Mouse (Mus musculus): Measurements from ENCODE around the gene Mfsd6l. TPM values are rescaled to one million over a fixed set of nuclear protein-coding genes. Genes with fewer than 3 reads are reported as not detected.

Gene Mfsd6l
- polyA plus RNA-seq, 1 experiment from 2014 or later = 0.08 TPM

- ATAC-seq = no peak
- ChIA-PET POLR2A (no interaction called here), CTCF (interaction anchor here (0.9 to 1.7 kb wide), 2 partner anchors 11 to 206 kb away, joined by 3 to 4 read pairs; no protein-coding TSS in a partner anchor)
- TF ChIP-seq CTCF (IDR thresholded peaks at IDR 0.05) = no peak
- peaks cover 3% of the 10 kb centered on the region for H3K27me3 ChIP-seq
- in situ Hi-C loops (cut with MboI; ENCODE audit: low pct_unique_long_range_greater_than_20kb) = no loop called here
- no peak for DNase-seq (ENCODE audit: low read depth, low spot score)
Measured at GRCm38 (mm10) chr11:68602200-68602931, 46.4 kb downstream of the Mfsd6l start.

DNA sequence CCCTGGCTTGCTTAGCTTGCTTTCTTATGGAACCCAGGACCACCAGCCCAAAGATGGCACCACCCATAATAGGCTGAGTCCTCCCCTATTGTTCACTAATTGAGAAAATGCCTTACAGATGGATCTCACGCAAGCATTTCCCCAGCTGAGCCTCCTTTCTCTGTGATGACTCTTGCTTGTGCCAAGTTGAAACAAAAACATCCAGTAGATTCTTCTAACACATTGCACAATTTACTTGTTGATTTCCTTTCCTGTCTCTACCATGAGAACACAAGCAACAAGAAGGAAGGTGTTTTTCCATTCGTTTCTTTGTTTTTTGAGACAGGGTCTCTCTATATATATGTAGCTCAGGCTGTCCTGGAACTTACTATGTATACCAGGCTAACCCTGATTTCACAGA lies 51.1 kb downstream of the Mfsd6l start:
- H3K27me3 ChIP-seq = peaks cover 3% of the 10 kb centered on the region
- DNase-seq (ENCODE audit: low read depth, low spot score) (no peak), ATAC-seq (no peak)
- POLR2A ChIA-PET = interaction anchor here (0.6 kb wide), 1 partner anchor 101 kb away, joined by 3 read pairs; no protein-coding TSS in a partner anchor
- CTCF ChIA-PET = no interaction called here
- TF ChIP-seq CTCF (IDR thresholded peaks at IDR 0.05) = no peak
- in situ Hi-C loops (cut with MboI; ENCODE audit: low pct_unique_long_range_greater_than_20kb) = no loop called here

Other genes with a start within 250 kb of the Mfsd6l start
- gene Ntn1, start 155.4 kb upstream of the Mfsd6l start, polyA plus RNA-seq (2021) = 67.1 TPM
- 5.7 TPM for gene Pik3r5, start 124.1 kb upstream of the Mfsd6l start, polyA plus RNA-seq (2021)
- gene Pik3r6, start 53.2 kb upstream of the Mfsd6l start, polyA plus RNA-seq (2021) = 1.5 TPM
- not detected for gene Ccdc42, start 30.8 kb downstream of the Mfsd6l start, polyA plus RNA-seq (2021)
- 113 TPM for gene Myh10, start 135.4 kb downstream of the Mfsd6l start, polyA plus RNA-seq (2021)

Data from Patski (cell line).